Mouse (Mus musculus): ENCODE measurements at regions not wholly inside any gene's neighbourhood (a gene's known extent, or its start where the extent isn't known, plus 50 kb on each side); places are given as distances from the start of the nearest gene placed in this dataset.

DNA sequence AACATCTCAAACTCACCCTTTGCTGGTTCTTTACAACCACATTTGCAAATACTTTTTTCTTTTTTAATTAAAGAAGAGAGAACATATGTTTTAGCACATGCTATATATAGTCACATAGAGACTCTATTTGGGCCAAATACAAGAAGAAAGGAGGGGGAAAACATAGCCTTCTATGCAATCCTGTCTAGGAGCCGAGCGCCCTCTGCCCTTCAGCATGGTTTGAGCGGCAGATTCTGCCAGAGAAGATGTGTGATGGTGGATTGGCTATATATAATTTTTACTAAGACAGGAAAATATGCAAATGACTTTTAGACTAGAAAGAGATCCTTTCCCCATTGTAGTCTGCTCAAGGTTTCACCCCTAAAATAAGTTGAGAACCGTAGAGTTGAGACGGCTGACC is 60.0 kb upstream of the Myom1 start:
- TF ChIP-seq CTCF (IDR thresholded peaks at IDR 0.05; ENCODE audit: borderline replicate concordance, insufficient read depth, low read depth, low read length): no peak
- no peak for TF ChIP-seq POLR2A (IDR thresholded peaks at IDR 0.05; ENCODE audit: borderline replicate concordance, insufficient read depth, low read length)
- 90% methylated on average over 5 of the region's 5 CpGs for WGBS
- Histone ChIP-seq H3K4me3 (replicated peaks; ENCODE audit: insufficient read depth, low read depth, low read length) (no peak overlapping the region), H3K4me1 (ENCODE audit: control insufficient read depth, insufficient read depth, low read length) (no peaks in the 10 kb centered on the region), H3K27ac (ENCODE audit: insufficient read depth, low read length) (no peak overlapping the region), H3K27me3 (ENCODE audit: control insufficient read depth, insufficient read depth, low read length) (no peaks in the 10 kb centered on the region)
- DNase-seq: no peak

DNA sequence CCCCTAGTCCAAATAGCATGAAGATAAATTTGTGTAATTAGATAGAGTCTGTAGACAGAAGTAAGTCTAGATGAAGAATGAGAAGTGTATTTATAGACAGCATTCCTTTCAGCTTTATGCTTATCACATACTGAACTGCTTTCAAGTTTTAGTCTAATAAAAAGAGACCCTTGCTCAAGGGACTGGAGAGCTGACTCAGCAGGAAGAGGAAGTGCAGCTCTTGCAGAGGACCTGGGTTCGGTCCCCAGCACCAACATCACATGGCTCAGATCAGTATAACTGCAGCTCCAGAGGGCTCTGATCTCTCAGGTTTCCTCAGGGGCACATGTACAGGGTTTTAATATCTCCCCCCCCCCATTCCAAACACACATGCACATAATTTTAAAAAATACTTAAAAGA is 68.2 kb upstream of the Myom1 start:
- DNase-seq: no peak
- WGBS: 98% methylated on average over 1 of the region's 1 CpGs
- H3K4me3 ChIP-seq (replicated peaks; ENCODE audit: insufficient read depth, low read depth, low read length): no peak overlapping the region
- H3K27ac ChIP-seq (ENCODE audit: insufficient read depth, low read length): no peak overlapping the region
- H3K27me3 ChIP-seq (ENCODE audit: control insufficient read depth, insufficient read depth, low read length): no peaks in the 10 kb centered on the region
- no peaks in the 10 kb centered on the region for H3K4me1 ChIP-seq (ENCODE audit: control insufficient read depth, insufficient read depth, low read length)
- TF ChIP-seq CTCF (IDR thresholded peaks at IDR 0.05; ENCODE audit: borderline replicate concordance, insufficient read depth, low read depth, low read length) (no peak), POLR2A (IDR thresholded peaks at IDR 0.05; ENCODE audit: borderline replicate concordance, insufficient read depth, low read length) (no peak)

DNA sequence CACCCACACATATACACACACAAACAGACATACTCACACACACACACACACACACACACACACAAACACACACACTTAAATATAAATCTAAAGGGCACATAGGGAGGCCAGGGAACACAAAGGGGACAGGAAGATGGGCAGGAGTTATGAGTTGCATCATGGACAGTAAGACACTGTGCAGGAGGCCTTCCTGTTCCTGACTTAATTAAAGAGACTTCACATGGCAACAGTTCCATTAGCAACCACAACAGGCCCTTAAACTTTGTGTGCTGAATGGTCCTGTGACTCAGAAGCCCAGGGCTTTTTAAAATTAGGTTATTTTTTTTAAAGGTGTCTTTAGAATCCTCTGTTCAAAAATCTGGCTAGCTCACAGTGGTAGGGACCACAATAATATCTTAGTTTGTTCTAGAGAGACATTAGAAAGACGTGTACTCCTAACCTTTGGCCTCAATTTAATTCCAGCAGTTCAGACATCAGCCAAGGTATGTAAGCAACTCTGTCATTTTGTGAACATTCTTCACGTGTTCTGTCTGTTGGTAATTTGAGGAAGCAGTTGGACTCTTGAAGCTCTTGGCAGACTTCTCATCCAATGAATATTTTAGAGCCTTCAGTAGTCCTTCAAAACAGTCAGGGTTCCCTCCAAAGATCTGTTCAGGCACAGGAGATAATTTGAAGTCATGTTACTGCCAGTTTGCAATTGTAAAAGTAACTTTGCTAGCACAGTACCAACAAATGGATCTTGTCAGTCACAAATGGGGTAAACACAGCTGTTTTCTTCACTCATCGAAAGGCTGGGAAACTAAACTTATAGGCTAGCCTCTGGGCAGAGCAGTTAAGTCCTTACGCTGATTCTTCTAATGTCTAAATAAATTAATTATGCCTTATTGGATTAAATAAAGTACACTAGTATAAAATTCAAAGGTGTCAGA is 69.0 kb upstream of the Myom1 start:
- no peak overlapping the region for H3K4me3 ChIP-seq (replicated peaks; ENCODE audit: insufficient read depth, low read depth, low read length)
- WGBS: 64% methylated on average over 4 of the region's 4 CpGs
- H3K27ac ChIP-seq (ENCODE audit: insufficient read depth, low read length): no peak overlapping the region
- no peaks in the 10 kb centered on the region for H3K27me3 ChIP-seq (ENCODE audit: control insufficient read depth, insufficient read depth, low read length)
- DNase-seq: no peak
- H3K4me1 ChIP-seq (ENCODE audit: control insufficient read depth, insufficient read depth, low read length): no peaks in the 10 kb centered on the region
- TF ChIP-seq POLR2A (IDR thresholded peaks at IDR 0.05; ENCODE audit: borderline replicate concordance, insufficient read depth, low read length) (no peak), CTCF (IDR thresholded peaks at IDR 0.05; ENCODE audit: borderline replicate concordance, insufficient read depth, low read depth, low read length) (no peak)

DNA sequence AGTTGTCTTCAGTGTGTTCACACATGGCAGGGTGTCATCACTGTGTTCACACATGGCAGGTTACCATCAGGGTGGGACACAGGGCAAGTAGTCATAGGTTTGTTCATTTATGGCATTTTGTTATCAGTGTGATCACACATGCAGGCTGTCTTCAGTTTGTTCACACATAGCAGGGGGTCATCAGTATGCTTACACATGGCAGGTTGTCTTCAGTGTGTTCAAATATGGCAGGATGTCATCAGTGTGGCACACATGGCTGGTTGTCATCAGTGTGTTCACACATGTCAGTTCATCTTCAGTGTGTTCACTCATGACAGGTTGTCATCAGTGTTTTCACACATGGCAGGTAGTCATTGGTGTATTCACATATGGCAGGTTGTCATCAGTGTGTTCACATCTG is 69.9 kb upstream of the Myom1 start:
- no peak for DNase-seq
- Histone ChIP-seq H3K27ac (ENCODE audit: insufficient read depth, low read length) (no peak overlapping the region), H3K4me3 (replicated peaks; ENCODE audit: insufficient read depth, low read depth, low read length) (no peak overlapping the region), H3K27me3 (ENCODE audit: control insufficient read depth, insufficient read depth, low read length) (no peaks in the 10 kb centered on the region), H3K4me1 (ENCODE audit: control insufficient read depth, insufficient read depth, low read length) (no peaks in the 10 kb centered on the region)
- no peak for TF ChIP-seq POLR2A (IDR thresholded peaks at IDR 0.05; ENCODE audit: borderline replicate concordance, insufficient read depth, low read length)
- TF ChIP-seq CTCF (IDR thresholded peaks at IDR 0.05; ENCODE audit: borderline replicate concordance, insufficient read depth, low read depth, low read length): no peak

DNA sequence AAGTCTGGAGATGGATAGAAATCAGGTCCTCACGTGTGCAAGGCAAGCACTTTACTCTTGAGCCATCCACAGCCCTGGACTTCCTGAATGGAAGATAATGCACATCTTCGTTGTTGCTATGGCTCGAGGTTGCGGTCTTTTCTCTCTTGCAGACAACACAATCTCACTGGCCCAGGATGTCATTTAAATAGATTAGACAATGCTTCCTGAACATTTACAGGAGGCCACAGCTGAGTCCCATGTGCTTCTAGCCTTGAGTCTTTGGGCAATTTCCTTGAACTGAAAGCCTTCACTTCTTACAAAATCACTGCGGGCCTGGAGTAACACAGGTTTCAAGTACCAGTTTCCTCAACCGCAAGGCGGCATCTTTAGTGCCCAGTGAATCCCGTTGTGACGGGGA is 71.8 kb upstream of the Myom1 start:
- Histone ChIP-seq H3K27me3 (ENCODE audit: control insufficient read depth, insufficient read depth, low read length) (no peaks in the 10 kb centered on the region), H3K27ac (ENCODE audit: insufficient read depth, low read length) (no peak overlapping the region), H3K4me3 (replicated peaks; ENCODE audit: insufficient read depth, low read depth, low read length) (no peak overlapping the region), H3K4me1 (ENCODE audit: control insufficient read depth, insufficient read depth, low read length) (no peaks in the 10 kb centered on the region)
- 93% methylated on average over 9 of the region's 9 CpGs for WGBS
- TF ChIP-seq CTCF (IDR thresholded peaks at IDR 0.05; ENCODE audit: borderline replicate concordance, insufficient read depth, low read depth, low read length) (no peak), POLR2A (IDR thresholded peaks at IDR 0.05; ENCODE audit: borderline replicate concordance, insufficient read depth, low read length) (no peak)
- DNase-seq: no peak

DNA sequence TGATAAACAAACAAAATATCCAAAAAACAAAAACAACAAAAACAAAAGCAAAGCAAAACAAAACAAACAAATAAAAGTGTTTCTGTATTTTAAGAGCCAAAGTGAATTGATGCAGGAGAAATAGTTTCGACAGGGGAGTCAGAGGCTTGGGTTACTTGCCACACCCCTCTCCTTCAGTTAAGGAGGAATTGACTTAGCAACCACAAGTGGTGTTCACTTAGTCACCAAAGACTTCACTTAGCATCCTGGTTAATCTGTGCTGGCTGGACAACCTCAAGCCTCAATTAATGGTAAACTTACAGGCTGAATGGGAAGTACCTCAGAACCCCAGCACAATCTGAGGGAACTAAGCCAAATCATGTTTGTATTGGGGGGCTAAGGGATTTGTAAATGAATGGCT is 72.9 kb upstream of the Myom1 start:
- Histone ChIP-seq H3K27me3 (ENCODE audit: control insufficient read depth, insufficient read depth, low read length) (no peaks in the 10 kb centered on the region), H3K27ac (ENCODE audit: insufficient read depth, low read length) (no peak overlapping the region), H3K4me3 (replicated peaks; ENCODE audit: insufficient read depth, low read depth, low read length) (no peak overlapping the region), H3K4me1 (ENCODE audit: control insufficient read depth, insufficient read depth, low read length) (no peaks in the 10 kb centered on the region)
- no peak for DNase-seq
- TF ChIP-seq CTCF (IDR thresholded peaks at IDR 0.05; ENCODE audit: borderline replicate concordance, insufficient read depth, low read depth, low read length) (no peak), POLR2A (IDR thresholded peaks at IDR 0.05; ENCODE audit: borderline replicate concordance, insufficient read depth, low read length) (no peak)
- WGBS: 74% methylated on average over 1 of the region's 1 CpGs

DNA sequence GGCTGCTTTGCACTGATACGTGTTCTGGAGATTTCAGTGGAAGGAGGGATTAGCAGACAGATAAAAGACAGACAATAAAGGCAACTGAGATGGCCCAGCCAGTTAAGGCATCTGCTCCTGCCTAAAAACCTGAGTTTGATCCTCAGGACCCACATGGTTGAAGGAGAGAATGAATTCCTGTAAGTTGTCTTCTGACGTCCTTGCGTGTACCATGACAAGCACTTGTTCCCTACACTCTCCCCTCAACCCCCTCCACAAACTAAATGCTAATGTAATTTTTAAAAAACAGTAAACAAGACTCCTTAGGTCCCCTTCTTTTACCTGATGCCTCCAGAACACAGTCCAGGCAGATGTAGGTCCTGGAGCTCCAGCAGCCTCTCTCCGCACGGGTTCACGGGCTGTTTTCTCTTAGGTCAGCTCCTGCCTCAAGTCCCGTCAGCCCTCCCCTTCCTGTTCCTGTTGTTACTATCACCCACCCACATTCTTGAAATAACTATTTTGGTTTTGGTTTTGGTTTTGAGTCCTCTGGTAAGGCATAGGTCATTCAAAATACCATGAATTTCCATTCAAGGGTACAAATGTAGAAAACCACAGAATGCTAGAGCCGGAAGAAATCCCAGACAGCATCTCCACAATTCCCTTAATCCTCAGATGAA is 71.3 kb upstream of the Tgif1 start:
- no peaks in the 10 kb centered on the region for H3K27me3 ChIP-seq (ENCODE audit: control insufficient read depth, insufficient read depth, low read length)
- WGBS: 96% methylated on average over 8 of the region's 8 CpGs
- H3K27ac ChIP-seq (ENCODE audit: insufficient read depth, low read length): no peak overlapping the region
- TF ChIP-seq POLR2A (IDR thresholded peaks at IDR 0.05; ENCODE audit: borderline replicate concordance, insufficient read depth, low read length) (no peak), CTCF (IDR thresholded peaks at IDR 0.05; ENCODE audit: borderline replicate concordance, insufficient read depth, low read depth, low read length) (no peak)
- no peaks in the 10 kb centered on the region for H3K4me1 ChIP-seq (ENCODE audit: control insufficient read depth, insufficient read depth, low read length)
- no peak for DNase-seq
- no peak overlapping the region for H3K4me3 ChIP-seq (replicated peaks; ENCODE audit: insufficient read depth, low read depth, low read length)

DNA sequence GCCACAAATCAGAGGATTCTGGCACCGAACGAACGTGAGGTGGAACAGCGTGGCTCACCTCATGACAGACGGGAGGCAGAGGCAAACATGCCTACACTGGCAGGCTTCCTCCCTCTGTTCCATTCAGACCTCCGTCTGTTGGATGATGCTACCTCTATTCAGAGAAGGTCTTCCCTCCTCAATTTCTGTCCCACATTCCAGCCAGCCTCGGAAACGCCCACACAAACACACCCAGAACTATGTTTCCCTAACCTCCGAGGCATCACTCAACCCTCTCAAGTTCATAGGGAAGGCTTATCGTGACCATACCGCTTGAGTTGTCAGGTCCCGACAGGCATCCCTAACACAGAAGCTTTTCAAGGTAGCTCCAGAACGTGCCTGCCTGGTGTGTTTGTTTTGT is 68.3 kb upstream of the Tgif1 start:
- Histone ChIP-seq H3K4me1 (ENCODE audit: control insufficient read depth, insufficient read depth, low read length) (no peaks in the 10 kb centered on the region), H3K27ac (ENCODE audit: insufficient read depth, low read length) (no peak overlapping the region), H3K27me3 (ENCODE audit: control insufficient read depth, insufficient read depth, low read length) (no peaks in the 10 kb centered on the region), H3K4me3 (replicated peaks; ENCODE audit: insufficient read depth, low read depth, low read length) (no peak overlapping the region)
- TF ChIP-seq CTCF (IDR thresholded peaks at IDR 0.05; ENCODE audit: borderline replicate concordance, insufficient read depth, low read depth, low read length): no peak
- TF ChIP-seq POLR2A (IDR thresholded peaks at IDR 0.05; ENCODE audit: borderline replicate concordance, insufficient read depth, low read length): no peak
- DNase-seq: no peak
- whole genome bisulfite sequencing: 65% methylated on average over 13 of the region's 13 CpGs
